Mouse (Mus musculus): ENCODE data around the gene Serinc5.

DNA sequence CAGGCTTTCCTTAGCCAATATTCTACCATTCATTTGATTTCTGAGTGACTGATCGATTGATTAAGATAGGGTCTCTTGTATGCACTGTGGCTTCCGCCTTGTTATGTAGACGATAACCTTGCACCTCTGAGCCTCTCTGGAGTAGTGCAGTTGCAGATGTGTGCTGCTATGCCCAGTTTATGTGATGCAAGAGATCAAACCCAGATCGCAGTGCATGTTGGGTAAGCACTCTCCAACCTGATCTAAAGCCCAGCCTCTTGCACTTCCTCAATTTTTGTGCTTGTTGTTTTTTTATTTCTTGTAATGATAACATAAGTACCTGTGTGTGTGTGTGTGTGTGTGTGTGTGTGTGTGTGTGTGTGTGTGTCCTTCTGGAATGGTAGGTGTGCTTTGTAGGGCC, 132.0 kb downstream of the Serinc5 start:
- TF ChIP-seq CTCF (IDR thresholded peaks at IDR 0.05; ENCODE audit: low read depth, low read length) (no peak), POLR2A (IDR thresholded peaks at IDR 0.05; ENCODE audit: insufficient read depth, low read length) (no peak), EP300 (IDR thresholded peaks at IDR 0.05; ENCODE audit: insufficient read depth, low read depth, low read length) (no peak)
